Mouse (Mus musculus): ENCODE measurements at regions not wholly inside any gene's neighbourhood (a gene's known extent, or its start where the extent isn't known, plus 50 kb on each side); places are given as distances from the start of the nearest gene placed in this dataset.
A peak's percentile ranks its signal among the peaks of the same experiment; 100 is the strongest.

- no peak for DNase-seq (ENCODE audit: inconsistent ontology term)
Measured at GRCm38 (mm10) chr15:25305801-25306200, 107.8 kb downstream of the Basp1 start.

DNA sequence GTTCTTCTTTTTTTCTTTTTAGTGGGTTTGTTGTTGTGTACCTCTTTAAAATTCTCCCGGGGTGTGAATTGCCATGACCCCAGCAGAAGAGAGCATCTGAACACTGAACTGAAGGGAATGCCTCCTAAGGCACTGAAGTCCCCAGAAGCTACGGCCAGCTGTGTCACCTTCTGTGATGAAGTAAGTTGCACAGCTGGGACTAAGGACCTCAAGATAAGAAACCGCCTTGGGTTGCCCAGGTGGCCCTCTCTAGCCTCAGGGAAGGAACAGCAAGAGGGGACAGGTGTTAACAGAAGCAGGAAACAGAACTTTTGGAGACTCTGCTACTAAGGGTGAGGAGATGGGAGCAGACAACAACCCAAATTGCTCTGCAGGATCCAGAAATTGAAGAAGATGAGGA lies 110.2 kb downstream of the Basp1 start:
- DNase-seq (ENCODE audit: inconsistent ontology term): no peak

GRCm38 (mm10) chr15:25302671-25303294 lies 110.8 kb downstream of the Basp1 start:
- DNase-seq (ENCODE audit: inconsistent ontology term): peak; percentile 78

GRCm38 (mm10) chr15:25301810-25302209 lies 111.8 kb downstream of the Basp1 start:
- DNase-seq (ENCODE audit: inconsistent ontology term): peak; percentile 17

DNA sequence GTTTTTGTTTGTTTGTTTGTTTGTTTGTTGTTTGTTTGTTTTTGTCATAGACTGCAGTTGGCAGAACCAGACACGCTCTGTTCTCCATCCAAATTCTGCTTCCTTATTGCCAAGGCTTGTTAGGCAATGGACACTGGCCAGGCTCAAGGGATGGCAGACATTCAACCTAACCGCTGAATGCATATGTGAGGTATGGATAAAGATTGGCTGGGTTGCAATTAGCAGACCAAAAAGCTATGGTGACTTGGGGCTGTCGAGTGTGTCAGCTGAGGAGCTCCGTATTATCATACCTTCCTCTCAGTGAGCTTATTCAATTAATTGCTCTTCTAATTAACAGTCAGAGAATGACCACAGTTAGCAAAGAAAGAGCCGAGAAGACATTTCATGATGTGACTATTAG lies 116.3 kb downstream of the Basp1 start:
- DNase-seq (ENCODE audit: inconsistent ontology term): peak; percentile 50

DNA sequence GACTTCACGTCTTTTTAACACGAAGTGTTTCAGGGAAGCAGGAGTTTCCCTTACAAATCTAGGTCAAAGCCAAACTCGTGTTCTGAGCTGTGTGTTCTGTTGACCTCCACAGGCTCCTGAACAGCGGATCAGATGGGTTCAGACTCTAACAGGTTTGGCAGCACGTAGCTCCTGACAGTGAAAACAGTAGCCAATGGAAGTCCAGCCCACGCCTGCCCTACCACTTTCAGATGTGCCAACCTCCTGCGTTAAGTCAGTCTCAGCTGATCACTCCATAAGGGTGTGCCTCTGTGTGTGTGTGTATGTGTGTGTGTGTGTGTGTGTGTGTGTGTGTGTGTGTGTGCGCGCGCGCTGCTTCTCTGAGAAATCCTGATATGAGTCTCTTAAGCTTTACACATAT lies 116.8 kb downstream of the Basp1 start:
- DNase-seq (ENCODE audit: inconsistent ontology term): no peak

GRCm38 (mm10) chr15:25295753-25296152 lies 117.8 kb downstream of the Basp1 start:
- no peak for DNase-seq (ENCODE audit: inconsistent ontology term)

DNA sequence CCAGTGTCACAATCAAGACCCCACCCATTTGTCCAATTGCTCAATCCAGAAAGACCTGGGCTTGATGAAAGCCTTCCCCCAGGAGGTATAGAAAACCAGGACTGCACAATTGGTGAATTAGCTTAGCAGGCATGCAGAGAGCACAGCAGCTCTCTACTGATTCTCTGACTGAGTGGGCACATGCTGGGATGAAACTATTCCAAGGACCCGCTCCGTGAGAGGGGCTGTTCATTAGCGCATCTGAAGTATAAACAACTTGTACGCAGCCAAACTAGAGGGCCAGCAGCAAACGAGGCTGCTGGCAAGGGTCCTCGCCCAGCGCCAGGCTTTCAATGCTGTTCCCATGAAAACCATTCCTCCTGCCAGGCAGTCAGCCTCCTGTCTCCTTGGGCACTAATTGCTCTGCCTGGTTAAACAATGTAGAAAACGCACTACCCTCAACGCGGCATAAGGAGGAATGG lies 122.3 kb downstream of the Basp1 start:
- DNase-seq (ENCODE audit: inconsistent ontology term): peak; percentile 70

DNA sequence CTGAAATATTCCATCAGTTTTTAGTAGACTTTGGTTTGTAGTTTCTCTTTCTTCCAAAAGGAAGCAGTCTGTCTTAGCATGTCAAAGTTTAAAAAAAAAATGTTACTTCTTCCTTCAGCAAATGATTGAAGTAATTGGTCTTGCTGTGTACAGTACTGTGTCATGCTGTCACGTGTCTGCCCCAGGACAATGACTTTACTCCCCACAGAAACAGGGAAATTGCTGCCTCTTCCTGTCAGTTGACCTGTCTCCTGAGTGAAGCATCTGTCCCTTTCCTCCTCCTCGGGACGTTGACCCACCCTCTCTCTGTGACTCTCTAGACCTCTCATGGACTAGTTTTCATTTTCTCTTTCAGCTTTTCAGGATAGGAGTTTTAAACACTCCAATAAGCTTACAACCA lies 125.7 kb downstream of the Basp1 start:
- no peak for DNase-seq (ENCODE audit: inconsistent ontology term)

- peak; percentile 52 for DNase-seq (ENCODE audit: inconsistent ontology term)
Measured at GRCm38 (mm10) chr15:25284354-25285199, 129.0 kb downstream of the Basp1 start.

GRCm38 (mm10) chr15:25283713-25284112 lies 129.9 kb downstream of the Basp1 start:
- DNase-seq (ENCODE audit: inconsistent ontology term): no peak

DNA sequence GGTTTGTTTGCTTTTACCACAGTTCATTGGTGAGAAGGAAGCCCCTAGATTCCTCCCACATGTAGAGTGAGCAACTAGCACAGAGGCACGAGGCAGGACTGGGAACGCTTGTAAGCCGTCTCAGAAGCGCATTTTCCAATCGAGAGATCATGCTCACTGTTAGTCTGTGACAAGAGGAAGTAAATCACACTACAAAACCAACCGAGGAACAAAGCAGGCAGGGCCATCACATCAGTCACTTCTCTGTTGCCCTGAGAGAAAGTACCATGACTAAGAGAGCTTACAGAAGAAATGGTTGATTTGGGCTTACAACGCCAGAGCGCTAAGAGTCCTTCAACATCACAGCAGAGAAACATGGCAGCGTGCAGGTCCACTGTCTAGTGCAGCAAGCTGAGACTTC lies 131.2 kb downstream of the Basp1 start:
- no peak for DNase-seq (ENCODE audit: inconsistent ontology term)

- DNase-seq (ENCODE audit: inconsistent ontology term): no peak
Measured at GRCm38 (mm10) chr15:25281942-25282341, 131.6 kb downstream of the Basp1 start.

- DNase-seq (ENCODE audit: inconsistent ontology term): no peak
Measured at GRCm38 (mm10) chr15:25278317-25279156, 135.0 kb downstream of the Basp1 start.

- peak; percentile 33 for DNase-seq (ENCODE audit: inconsistent ontology term)
Measured at GRCm38 (mm10) chr15:25276227-25276626, 137.3 kb downstream of the Basp1 start.

DNA sequence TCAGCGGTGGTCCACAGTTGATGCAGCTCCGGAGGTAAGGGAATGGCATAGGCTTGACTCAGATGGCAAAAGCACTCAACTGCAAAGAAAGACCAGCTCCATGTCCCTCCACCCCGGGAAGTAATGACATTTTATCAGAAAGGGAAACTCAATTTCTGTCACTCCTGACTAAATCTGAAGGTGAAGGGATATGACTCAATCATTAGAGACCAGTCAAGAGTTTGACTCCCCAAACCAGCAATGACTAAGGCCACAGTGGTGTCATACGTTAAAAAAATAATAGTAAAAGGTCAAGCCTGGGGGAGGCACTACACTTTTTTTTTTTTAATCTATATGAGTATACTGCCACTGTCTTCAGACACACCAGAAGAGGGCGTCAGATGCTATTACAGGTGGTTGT lies 141.7 kb downstream of the Basp1 start:
- no peak for DNase-seq (ENCODE audit: inconsistent ontology term)

GRCm38 (mm10) chr15:25270349-25270748 lies 143.2 kb downstream of the Basp1 start:
- no peak for DNase-seq (ENCODE audit: inconsistent ontology term)

DNA sequence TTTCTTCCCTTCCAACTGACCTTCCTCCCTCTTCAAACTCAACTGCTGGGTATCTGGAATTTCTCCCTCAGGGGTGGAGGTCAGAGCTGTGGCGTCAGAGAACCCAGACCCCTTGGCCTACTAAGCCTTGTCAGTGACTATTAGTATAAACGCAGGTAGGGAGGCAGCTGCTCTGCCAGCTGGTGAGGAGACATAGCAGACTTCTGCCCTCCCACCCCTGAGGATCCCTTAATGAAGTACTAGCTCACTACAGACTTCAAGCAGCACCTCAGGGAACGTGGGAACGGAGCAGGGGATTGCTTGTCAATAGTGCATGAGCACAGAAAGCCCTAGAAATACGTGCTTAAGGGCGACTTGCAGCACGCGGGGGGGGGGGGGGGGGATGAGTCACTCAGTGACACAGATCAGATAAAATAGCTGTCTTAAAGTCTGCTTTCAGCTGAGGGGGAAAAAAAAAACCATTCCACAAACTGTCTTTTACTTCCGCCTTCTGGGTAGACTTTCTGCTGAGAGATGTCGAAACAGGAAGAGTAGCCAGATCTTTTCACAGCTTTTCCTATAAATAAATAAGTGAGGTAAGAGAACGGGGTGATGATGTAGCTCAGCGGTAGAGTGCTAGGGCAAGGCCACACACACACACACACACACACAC lies 144.1 kb downstream of the Basp1 start:
- DNase-seq (ENCODE audit: inconsistent ontology term): peak; percentile 63

DNA sequence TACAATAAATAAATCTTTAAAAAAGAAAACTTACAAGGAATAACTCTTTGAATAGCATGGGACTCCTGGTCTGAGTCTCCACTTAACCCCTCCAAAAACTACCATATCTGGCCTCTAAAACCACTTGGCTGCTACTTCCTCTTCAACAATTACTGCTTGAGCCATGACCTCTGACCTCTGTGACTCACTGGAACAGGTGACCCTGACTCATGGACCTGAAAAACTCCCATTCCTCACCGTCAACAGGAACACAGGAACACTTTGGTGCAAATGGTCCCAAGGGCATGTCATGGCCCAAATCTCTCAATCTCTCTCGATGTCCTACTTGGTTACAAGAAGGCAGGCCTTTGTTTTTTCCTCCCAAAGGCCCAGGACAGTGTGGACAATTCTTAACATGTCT lies 145.1 kb downstream of the Basp1 start:
- DNase-seq (ENCODE audit: inconsistent ontology term): no peak

DNA sequence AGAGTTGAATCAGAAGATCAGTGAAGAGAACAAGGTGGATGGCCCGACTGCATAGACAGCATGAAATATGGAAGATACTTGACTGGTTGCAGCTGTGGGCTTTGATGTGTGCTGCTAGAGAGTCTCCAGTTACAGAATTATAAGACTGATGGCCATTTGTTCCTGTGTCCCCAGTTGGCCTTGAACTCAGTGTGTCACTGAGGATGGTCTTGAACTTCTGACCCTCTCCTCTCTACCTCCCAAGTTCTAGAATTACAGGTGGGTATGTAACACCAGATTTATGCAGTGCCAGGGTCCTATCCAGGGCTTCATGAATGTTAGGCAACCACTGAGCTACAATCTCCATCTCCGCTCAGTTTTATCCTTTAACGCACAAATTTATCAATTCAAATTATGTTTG lies 146.1 kb downstream of the Basp1 start:
- DNase-seq (ENCODE audit: inconsistent ontology term): no peak

- DNase-seq (ENCODE audit: inconsistent ontology term): no peak
Measured at GRCm38 (mm10) chr15:25252648-25253567, 160.7 kb downstream of the Basp1 start.
